Comparison of ENCODE assay signal across 15 mouse cellular contexts in the genomic region with DNA sequence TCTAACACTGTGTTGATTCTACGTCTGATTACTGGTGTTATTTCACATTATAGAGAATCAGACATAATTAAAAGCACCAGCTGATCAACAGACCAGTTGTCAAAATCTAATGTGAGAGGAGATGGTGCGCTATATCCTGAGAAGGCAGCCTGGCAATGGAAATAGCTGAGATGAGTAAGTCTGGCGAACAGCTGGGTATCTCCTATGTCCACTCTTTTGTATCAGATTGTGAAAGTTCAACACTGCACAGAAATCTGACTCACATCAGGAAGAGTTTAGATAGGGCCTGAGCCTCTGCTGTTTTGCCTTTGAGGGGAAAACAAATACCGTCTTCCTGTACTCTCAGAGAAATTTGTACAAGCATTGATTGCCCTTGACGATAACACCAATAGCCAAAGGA.
"Had no signal": no experiment of that assay in that cellular context is flagged by ENCODE, and none has a peak within 500 bp of the region (broad histone marks: within the 10 kb centered on the region; RNA-seq: fewer than 3 reads in every experiment).

No protein-coding gene starts in this region.

- H3K4me2 ChIP-seq: neural tube, embryonic 15.5 days; stomach, embryonic 15.5 days had no signal

- H3K27ac ChIP-seq: neural tube, embryonic 15.5 days; stomach, embryonic 15.5 days; stomach, postnatal 0 days had no signal

- H3K4me3 ChIP-seq: neural tube, embryonic 15.5 days; stomach, embryonic 15.5 days had no signal

- H3K36me3 ChIP-seq: neural tube, embryonic 15.5 days; stomach, embryonic 15.5 days had no signal

- H3K9ac ChIP-seq: neural tube, embryonic 15.5 days; stomach, embryonic 15.5 days had no signal

- H3K27me3 ChIP-seq: neural tube, embryonic 15.5 days; stomach, embryonic 15.5 days had no signal

- H3K4me1 ChIP-seq: neural tube, embryonic 15.5 days; stomach, embryonic 15.5 days had no signal

- H3K9me3 ChIP-seq: neural tube, embryonic 15.5 days; stomach, embryonic 15.5 days had no signal

- DNase-seq: retina, postnatal 1 day; right cerebral cortex, adult 18-20 months; right cerebral cortex, postnatal 14 days; right cerebral cortex, postnatal 25 days; right cerebral cortex, postnatal 4 days; spleen, adult 18-20 months; thymus, adult 18-20 months; thymus, adult 2 months; thymus, postnatal 14 days; thymus, postnatal 25 days; thymus, postnatal 36 days; thymus, postnatal 4 days had no signal
